Mouse (Mus musculus) left cerebral cortex, postnatal 4 days (tissue): ENCODE data around the gene Timm10b. TPM values are rescaled to one million over a fixed set of nuclear protein-coding genes. Genes with fewer than 3 reads are reported as not detected.
A peak's percentile ranks its signal among the peaks of the same experiment; 100 is the strongest.

Experiments
- DNase-seq: peaks from one replicate; pipeline ENCODE4 v3.0.0-alpha.2; 2022
- intact Hi-C: fragments of 180-260 bp; cut with DNase I; formaldehyde crosslinking; loops from one replicate; pipeline ENCODE4 v1.15.1; 2025
- total RNA-seq, 2 experiments: library from RNA; stranded (reverse); gene quantifications; 2 replicates each; pipeline ENCODE4 v1.2.3; 2021

The Timm10b gene
- 10 to 100 TPM; 63.7 to 70.1 TPM for total RNA-seq

GRCm38 (mm10) chr7:105639756-105640155, at the start of gene Timm10b:
Gene Timm10b (plus strand): TSS chr7:105640056.
- no peak for DNase-seq
- intact Hi-C loops, result loop anchor here (10.0 kb wide), 1 partner anchor 165 kb away; no protein-coding TSS in a partner anchor

- no peak for DNase-seq
- intact Hi-C loops, result no loop called here
Observed at GRCm38 (mm10) chr7:105590097-105590496, 49.8 kb upstream of the Timm10b start.

- intact Hi-C loops, result no loop called here
- DNase-seq, result peak; percentile 80
Observed at GRCm38 (mm10) chr7:105602860-105603623, 36.8 kb upstream of the Timm10b start.

- intact Hi-C loops, result no loop called here
- no peak for DNase-seq
Observed at GRCm38 (mm10) chr7:105608467-105608866, 31.4 kb upstream of the Timm10b start.

DNA sequence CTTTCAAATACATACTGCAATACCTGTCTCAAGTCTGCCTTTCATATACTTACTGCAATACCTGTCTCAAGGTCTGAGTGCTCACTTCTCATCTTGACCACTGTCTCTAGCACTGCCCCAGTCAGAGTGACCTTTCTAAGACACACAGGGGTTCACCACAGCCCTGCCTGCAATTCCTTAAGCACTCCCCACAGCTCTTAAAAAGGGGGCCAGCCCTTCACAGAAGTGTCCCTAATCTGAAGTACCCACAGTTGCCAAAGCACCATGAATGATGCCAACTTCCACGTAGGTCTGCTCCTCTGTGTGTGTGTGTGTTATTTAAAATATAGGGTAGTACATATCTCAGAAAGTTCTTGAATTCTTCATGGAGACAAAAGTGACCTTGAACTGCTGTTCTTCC, 28.1 kb upstream of the Timm10b start:
- intact Hi-C loops, result no loop called here
- DNase-seq, result no peak

GRCm38 (mm10) chr7:105614400-105614799, 25.5 kb upstream of the Timm10b start:
- intact Hi-C loops, result no loop called here
- DNase-seq, result no peak

GRCm38 (mm10) chr7:105615720-105616119, 24.1 kb upstream of the Timm10b start:
- intact Hi-C loops, result no loop called here
- DNase-seq, result no peak

- DNase-seq, result no peak
- intact Hi-C loops, result no loop called here
Observed at GRCm38 (mm10) chr7:105616561-105616960, 23.3 kb upstream of the Timm10b start.

DNA sequence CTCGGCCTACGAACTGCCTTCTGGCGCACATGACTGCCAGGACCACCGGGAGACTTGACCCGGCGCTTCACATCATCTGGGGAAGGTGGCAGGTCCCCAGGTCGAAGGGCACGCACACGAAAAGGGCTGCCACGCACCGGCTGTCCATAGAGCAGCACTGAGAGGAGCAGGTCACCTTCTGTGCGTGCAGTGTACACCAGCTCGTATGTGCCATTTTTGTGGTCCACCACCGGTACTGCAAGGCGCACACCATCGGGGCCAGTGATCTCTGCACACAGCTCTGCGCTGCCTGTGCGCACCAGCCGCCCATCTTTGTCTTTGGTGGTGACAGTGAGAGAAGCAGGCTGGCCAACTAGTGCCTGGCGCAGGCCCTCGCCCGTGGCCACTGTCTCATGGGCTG, 22.0 kb upstream of the Timm10b start:
- intact Hi-C loops, result no loop called here

GRCm38 (mm10) chr7:105619701-105620100, 20.2 kb upstream of the Timm10b start:
- DNase-seq, result no peak
- intact Hi-C loops, result no loop called here

More for the DNA sequence above, 22.0 kb upstream of the Timm10b start:
- DNase-seq, result no peak

GRCm38 (mm10) chr7:105621053-105621452, 18.8 kb upstream of the Timm10b start:
- DNase-seq, result no peak
- intact Hi-C loops, result no loop called here

DNA sequence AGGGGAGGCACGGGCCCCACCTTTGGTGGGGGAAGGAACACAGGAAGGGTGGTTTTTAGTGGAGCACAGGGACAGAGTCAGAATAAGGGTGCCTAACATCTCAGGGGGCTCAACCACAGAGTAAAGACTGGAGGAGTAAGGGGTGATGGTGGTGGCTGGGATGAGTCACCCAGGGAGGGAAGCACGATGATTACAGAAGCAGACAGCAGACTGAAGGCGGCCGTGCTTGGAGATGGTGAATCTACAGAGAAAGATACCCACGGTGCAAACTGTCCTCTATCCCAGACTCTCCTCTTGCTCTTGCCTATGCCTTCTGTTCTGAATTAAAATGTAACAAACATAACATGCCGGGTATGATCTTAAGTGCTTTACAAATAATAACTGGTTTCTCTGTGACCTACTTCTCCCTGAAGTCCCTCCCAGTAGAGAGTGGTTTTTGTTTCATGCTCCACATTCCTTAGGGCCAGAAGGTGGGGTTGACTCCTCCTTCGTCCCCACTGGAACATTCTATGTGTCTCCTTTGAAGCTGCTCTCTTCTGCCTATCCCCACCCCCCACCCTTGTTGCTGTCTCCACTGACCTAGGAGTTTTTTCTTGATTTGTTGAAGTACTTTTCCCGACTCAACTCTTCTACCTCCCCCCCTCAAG, 18.1 kb upstream of the Timm10b start:
- intact Hi-C loops, result no loop called here
- no peak for DNase-seq

DNA sequence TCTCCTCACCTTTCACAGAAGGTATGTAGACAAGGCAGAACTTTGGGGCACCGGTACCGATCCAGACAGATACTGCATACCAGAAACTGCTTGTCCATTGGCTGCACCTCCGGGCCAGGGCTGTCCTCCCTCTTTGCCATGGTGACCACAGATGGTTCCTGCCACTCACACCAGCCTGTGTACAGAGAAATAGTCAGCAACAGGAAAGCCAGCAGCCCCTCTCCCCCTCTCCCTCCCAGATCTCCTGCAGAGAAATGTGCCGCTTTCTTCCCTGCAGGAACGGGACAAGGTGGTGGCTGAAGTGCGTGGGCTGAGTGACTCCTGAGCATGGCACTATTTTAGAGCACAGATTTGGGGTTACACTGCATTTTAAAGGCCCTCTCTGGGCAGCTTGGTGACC, 14.5 kb upstream of the Timm10b start:
- intact Hi-C loops, result no loop called here

DNA sequence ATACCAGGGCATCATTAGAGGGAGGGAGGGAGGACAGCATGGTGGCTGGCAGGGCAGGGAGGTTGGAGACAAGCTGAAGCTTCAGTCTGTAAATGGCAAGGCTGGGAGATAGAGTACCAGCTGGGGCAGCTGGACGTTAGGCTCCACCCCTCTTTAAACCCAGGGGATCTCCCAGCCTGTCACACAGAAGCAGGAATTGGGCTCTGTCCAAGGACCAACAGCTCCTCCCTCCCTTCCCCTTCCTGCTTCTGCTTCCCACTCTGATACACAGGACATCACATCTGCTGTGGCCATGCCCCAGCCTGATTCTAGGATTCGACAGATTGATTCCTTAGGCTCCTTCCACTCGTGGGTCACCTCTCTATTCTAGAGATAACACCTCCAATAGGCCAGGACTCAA, 11.2 kb upstream of the Timm10b start:
- intact Hi-C loops, result no loop called here
- DNase-seq, result peak; percentile 82

More for the DNA sequence above, 14.5 kb upstream of the Timm10b start:
- DNase-seq, result no peak

DNA sequence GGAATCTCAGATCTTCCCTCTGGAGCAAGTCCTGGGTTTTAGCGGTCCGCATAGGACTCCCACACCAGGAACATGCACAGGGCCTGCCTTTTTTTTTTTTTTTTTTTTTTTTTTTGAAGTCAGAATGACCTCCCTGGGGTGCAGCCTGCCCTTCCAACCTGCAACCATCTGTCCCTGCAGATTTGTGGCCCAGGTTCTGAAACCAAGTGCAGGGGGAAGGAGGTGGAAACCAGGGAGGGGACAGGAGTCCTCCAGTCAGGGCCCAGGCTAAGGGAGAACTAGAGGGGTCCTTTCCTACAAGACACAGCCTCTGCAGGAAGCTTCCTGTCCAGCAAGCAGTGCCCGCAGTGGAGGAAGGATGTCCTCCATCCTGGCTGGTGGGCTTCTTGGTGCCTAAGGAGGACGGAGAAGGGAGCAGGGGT, 7.3 kb upstream of the Timm10b start:
- DNase-seq, result no peak
- intact Hi-C loops, result loop anchor here (5.0 to 10.0 kb wide), 2 partner anchors 80 to 172 kb away; partner anchors contain the start of gene Smpd1

GRCm38 (mm10) chr7:105633127-105633800, 6.6 kb upstream of the Timm10b start, which contains the start of gene Trim3:
Gene Trim3 (minus strand): TSS chr7:105633571.
- intact Hi-C loops, result loop anchor here (5.0 to 10.0 kb wide), 2 partner anchors 81 to 172 kb away; partner anchors contain the start of gene Smpd1
- DNase-seq, result peak; percentile 95

DNA sequence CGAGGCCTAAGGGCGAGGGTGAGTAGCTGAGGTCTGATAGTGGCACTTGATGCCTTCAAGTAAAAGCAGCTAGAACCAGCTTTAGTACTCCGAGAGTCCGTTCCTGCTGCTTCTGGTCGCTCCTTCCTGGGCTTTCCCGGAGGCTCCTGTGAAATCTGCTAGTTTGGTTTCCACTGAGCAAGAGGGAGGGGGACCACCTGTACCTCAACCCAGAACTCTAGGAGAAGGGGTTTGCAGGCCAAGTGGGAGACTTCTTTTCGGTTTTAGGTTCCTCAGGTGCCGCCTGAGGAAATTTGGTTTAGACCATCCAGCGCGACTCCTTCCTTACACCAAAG, 6.1 kb upstream of the Timm10b start:
- intact Hi-C loops, result loop anchor here (5.0 to 10.0 kb wide), 2 partner anchors 81 to 171 kb away; partner anchors contain the start of gene Smpd1
- DNase-seq, result no peak

GRCm38 (mm10) chr7:105634272-105634920, 5.5 kb upstream of the Timm10b start:
- DNase-seq, result no peak
- intact Hi-C loops, result loop anchor here (5.0 to 10.0 kb wide), 2 partner anchors 82 to 170 kb away; partner anchors contain the start of gene Smpd1

GRCm38 (mm10) chr7:105635726-105636125, 4.1 kb upstream of the Timm10b start:
- DNase-seq, result no peak
- intact Hi-C loops, result loop anchor here (10.0 kb wide), 1 partner anchor 169 kb away; no protein-coding TSS in a partner anchor

DNA sequence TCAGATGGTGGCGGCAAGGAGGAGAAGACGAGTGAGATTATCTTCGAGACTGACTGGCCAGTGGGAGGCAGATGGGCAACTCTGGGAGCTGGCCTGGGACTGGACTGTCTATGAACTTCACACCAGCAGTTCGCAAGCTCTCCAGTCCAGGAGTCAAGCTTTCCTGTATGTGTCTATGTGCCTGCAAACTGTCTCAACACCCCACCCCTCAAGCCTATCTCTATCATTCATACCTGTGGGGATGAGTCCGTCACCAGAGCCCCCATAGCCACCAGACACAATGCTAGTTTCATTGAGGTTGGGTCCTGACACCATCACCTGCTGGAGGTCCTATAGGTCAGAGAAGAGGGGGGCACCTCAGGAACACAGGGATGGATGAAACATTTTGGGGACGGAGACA, 1.1 kb upstream of the Timm10b start:
- intact Hi-C loops, result loop anchor here (10.0 kb wide), 1 partner anchor 166 kb away; no protein-coding TSS in a partner anchor
- DNase-seq, result no peak
